Mouse (Mus musculus) monocyte, adult 59 days (primary cell): ENCODE data around the gene Cldn24. TPM values are rescaled to one million over a fixed set of nuclear protein-coding genes. Genes with fewer than 3 reads are reported as not detected.

Experiments used
- total RNA-seq, 2 experiments: library from RNA; stranded (reverse); gene quantifications; one replicate each; pipeline ENCODE4 v1.2.4; 2023

The Cldn24 gene
- total RNA-seq, result not detected

DNA sequence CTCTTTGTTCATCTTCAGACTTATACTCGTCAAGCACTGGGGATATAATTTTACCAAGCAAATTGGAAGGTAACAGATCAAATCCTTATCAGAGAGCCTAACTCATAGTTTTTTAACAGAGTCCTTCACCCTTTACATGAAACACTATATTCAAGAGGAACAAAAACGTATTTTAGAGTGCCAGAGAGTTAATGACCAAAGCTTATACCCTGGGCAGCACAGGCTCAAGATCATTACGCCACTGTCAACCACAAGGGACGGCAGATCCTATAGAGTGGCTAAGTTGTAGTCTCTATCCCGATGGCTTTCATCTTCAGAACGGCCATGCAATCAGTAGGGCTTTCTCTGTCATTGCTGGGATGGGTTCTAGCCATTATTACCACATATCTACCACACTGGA is at the start of gene Cldn24:
Gene Cldn24 (plus strand): TSS at position 301 of the 400 bp plus-strand sequence.

DNA sequence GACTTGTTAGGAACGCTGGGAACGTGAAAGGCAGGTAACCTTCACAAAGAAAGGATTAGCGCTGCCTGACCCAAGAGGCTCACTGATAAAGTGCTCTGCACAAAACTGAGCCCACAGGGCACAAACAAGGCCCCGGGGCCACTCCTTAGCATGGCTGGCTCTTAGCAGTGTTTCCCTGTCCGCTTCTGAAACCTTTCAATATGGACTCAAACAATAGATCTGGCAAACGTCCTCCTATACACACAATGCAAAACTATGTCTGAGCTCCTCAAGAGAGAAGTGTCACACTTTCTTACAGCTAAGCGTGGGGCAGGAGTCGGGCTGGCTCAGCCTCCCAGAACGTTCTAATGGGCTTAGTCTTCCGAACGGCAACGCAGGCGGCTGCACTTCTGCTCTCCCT is 2.2 kb downstream of the Cldn24 start, which contains the start of gene Cldn22:
Gene Cldn22 (plus strand): TSS at position 301 of the 400 bp plus-strand sequence.

Other genes starting within 250 kb of the Cldn24 start
- gene Ing2, start 146.6 kb upstream of the Cldn24 start, total RNA-seq, result 10 to 100 TPM; 42.4 to 44.2 TPM
- gene Cdkn2aip, start 108.2 kb upstream of the Cldn24 start, total RNA-seq, result 10 to 100 TPM; 17.5 to 23.8 TPM
- not detected for gene Cldn22, start 2.3 kb downstream of the Cldn24 start, total RNA-seq
- 1 to 10 TPM; 8.5 to 8.6 TPM for gene Wwc2, start 168.8 kb downstream of the Cldn24 start, total RNA-seq